Mouse (Mus musculus): Measurements from ENCODE around the gene Tmco4.

Tmco4 gene

GRCm38 (mm10) chr4:139018388-139018787 is 45.7 kb downstream of the Tmco4 start:
- no peak for DNase-seq (ENCODE audit: low read depth, low spot score)

- DNase-seq (ENCODE audit: low read depth, low spot score): no peak
These were observed 46.3 kb downstream of the Tmco4 start for GRCm38 (mm10) chr4:139018976-139019375.

DNA sequence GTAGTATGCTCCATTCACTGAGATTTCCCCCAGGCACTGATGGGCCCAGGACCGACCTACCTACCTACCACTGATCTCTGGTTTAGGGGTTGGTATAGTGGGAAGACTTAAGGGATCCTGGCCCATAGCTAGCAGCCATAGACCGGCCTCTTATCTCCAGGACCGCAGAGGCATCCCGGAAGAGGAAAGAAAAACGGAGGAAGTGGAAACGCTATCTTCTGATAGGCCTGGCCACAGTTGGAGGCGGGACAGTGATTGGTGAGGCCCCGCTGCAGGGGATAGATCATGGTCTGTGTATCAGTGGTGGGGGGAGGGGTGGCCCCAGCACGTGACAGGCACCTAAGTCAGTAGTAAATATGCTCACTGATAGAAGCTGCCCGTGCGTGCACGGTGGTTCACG is 46.7 kb downstream of the Tmco4 start:
- no peak for DNase-seq (ENCODE audit: low read depth, low spot score)

DNA sequence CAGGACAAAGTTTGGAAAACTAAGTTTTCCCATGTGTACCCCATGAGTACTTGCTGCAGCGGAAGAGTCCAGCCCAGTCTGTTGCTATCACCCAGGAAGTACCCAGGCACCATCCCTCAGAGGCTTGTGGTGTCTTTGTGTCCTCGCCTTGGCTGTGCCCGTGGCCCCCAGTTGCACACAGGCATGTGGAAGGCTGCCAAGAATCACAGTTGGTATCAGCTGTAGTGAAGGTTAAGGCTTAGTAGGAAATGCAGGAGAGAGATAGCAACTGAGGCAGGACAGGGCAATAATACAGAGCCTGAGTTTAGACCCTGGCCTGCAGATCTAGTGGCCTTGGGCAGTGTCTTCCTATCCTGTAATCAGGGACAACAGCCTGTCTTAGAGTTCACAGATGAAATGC is 47.7 kb downstream of the Tmco4 start:
- no peak for DNase-seq (ENCODE audit: low read depth, low spot score)

DNA sequence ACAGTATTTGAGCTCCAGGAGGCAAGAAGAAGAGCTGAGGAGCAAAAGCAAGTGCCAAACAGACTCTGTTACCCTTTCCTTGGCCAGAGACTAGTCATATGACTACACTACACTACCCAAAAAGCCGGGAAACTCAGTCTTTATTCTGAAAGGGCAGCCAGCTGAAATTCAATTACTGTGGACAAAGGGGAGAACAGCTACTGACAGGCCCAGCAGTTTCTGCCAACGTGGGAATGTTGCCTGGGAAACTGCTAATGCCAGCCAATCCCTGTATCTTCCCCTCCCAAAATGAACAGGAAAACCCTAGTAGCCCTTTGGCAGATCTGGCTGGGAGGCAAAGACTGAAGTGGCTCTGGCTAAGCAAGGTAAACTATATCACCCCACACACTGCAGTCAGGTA is 51.7 kb downstream of the Tmco4 start:
- DNase-seq (ENCODE audit: low read depth, low spot score): no peak

GRCm38 (mm10) chr4:139030675-139031074 is 58.0 kb downstream of the Tmco4 start:
- no peak for DNase-seq (ENCODE audit: low read depth, low spot score)

GRCm38 (mm10) chr4:139032521-139032920 is 59.8 kb downstream of the Tmco4 start:
- no peak for DNase-seq (ENCODE audit: low read depth, low spot score)

DNA sequence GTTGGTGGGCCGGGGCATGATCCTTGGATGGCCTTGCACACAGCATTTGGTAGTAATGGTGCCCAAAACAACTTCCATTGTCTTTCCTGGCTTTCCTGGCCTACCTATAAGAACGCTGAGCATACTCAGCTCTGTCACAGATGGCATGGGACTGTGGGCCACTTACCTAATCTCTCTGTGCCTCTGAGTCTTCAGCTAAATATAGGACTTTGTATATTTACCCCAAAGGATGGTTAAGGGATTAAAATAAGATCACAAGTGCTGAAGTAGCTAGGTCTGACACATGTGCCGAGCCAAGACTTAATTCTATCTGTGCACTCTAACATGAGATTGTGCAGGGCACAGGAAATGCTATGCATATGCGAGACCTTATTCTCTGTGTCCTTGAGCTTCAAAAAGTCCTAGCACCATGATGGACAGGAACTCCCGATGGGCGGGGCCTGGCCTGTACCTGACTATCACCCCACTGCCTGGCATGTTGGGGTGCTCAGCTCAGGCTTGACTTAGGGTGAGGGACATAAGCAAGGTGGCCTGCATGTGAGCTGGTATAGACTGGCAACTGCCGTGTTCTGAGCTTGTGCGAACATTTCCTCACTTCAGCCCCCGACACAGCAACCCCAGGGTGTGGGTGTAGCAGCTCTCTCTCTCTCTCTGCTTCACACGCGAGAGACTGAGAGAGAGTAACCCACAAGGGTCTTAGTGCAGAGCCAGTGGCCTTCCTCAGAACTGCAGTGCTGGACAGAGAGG is 60.7 kb downstream of the Tmco4 start:
- DNase-seq (ENCODE audit: low read depth, low spot score): no peak

DNA sequence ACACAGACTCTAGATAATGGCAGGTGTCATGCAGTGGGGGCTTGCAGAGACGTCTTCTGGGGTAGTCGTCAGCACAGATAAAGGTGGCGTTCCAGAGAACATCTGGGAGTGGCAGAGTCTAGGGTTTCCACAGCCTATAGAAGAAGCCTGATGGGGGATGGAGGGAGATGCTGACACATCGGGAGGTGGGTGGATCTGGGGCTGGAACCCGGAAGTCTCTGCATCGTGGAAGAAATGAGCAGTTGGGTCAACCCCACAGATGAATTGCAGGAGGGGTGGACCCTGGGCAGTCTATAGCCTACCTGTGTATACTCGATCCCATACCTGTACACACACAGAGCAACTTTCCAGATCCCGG is 61.3 kb downstream of the Tmco4 start:
- no peak for DNase-seq (ENCODE audit: low read depth, low spot score)

DNA sequence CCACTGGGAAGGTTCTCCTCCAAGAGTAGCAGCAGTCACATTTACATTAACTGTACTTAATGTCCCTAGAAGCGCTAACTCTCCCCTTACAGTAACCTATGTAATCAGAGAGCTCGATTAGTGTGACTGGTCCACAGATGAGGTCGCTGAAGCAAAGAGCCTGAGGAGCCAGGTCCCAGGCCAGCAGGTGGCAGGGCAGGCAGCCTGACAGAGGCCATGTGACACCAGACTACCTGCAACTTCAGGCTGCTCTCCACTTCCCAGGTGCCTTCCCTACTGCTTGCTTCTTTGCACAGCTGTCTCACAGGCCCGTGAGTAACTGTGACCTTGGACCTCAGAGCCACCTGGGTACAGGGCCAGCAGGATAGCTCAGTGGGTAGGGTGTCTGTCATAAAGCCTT is 61.9 kb downstream of the Tmco4 start:
- DNase-seq (ENCODE audit: low read depth, low spot score): no peak

DNA sequence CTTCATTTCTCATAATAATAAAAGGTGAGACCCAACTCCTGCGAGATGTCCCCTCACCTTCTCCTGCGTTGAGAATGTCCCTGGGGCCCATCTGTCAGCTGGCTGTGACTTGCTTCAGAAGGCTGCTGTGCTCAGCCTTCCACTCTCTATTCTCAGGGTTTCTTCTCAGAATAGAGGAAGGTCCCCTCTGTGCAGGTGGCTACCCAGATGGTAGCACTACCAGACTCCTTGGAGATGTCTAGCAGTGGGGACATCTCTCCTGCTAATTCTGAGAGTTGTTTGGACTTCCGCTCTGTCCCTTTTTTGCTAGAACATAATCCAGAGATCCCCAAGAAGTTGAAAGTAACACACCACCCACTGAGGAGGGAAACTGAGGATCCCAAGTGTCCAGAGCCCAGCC is 62.3 kb downstream of the Tmco4 start:
- DNase-seq (ENCODE audit: low read depth, low spot score): no peak

- no peak for DNase-seq (ENCODE audit: low read depth, low spot score)
These were observed 63.1 kb downstream of the Tmco4 start for GRCm38 (mm10) chr4:139035799-139036198.

GRCm38 (mm10) chr4:139037795-139038607 is 65.3 kb downstream of the Tmco4 start:
- DNase-seq (ENCODE audit: low read depth, low spot score): no peak

- no peak for DNase-seq (ENCODE audit: low read depth, low spot score)
These were observed 67.6 kb downstream of the Tmco4 start for GRCm38 (mm10) chr4:139040084-139040839.

GRCm38 (mm10) chr4:139042611-139043010 is 69.9 kb downstream of the Tmco4 start:
- no peak for DNase-seq (ENCODE audit: low read depth, low spot score)

- no peak for DNase-seq (ENCODE audit: low read depth, low spot score)
These were observed 70.9 kb downstream of the Tmco4 start for GRCm38 (mm10) chr4:139043600-139043999.

DNA sequence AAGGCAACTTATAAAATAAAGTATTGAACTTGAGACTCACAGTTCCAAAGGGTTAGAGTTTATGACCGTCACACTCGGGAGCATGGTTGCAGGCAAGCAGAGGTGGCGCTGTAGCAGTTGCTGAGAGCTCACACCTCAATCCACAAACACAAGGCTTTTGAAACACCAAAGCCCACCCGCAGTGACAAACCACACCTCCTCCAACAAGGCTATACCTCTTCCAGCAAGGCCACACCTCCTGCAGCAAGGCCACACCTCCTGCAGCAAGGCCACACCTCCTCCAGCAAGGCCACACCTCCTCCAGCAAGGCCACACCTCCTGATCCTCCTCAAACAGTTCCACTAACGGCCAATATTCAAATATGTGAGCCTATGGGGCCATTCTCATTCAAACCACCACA is 71.9 kb downstream of the Tmco4 start:
- no peak for DNase-seq (ENCODE audit: low read depth, low spot score)

DNA sequence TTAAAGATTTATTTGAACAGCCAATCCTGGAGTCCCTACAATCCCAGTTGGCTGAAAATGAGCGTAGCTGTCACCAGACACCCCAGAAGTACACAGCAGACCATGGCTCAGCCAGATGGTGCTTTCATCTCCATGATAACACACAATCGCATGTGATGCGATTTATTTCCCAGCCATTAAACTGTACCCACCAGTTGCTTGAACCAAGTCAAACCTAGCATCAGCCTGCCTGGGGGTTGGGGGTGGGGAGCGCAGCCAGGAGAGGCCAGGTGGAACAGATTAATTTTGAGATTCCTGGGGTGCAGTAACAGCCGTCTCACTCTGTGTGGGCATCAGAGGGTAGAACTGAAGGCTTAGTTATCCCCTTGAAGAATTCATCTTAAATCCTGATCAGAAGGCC is 73.7 kb downstream of the Tmco4 start:
- no peak for DNase-seq (ENCODE audit: low read depth, low spot score)

- no peak for DNase-seq (ENCODE audit: low read depth, low spot score)
These were observed 75.8 kb downstream of the Tmco4 start for GRCm38 (mm10) chr4:139048518-139048917.

- DNase-seq (ENCODE audit: low read depth, low spot score): no peak
These were observed 80.1 kb downstream of the Tmco4 start for GRCm38 (mm10) chr4:139052796-139053195.

DNA sequence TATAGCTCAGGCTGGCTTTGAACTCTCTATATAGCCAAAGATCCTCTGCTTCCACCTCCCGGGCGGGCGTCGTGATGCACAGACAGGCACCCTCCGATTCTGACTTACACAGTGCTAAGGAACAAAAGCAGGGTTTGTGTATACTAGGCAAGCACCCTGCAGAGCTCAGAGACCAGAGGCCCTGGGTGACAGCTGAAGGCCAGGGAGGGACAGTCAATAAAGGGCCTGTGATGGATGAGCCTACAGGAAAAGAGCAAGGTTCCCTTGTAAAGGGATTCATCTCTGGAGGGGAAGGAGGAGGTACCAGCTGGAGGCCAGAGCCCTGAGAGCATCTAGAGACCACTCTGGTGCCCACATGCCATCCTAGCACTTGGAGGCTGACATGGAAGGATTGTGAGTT is 80.7 kb downstream of the Tmco4 start:
- DNase-seq (ENCODE audit: low read depth, low spot score): no peak

- DNase-seq (ENCODE audit: low read depth, low spot score): no peak
These were observed 81.7 kb downstream of the Tmco4 start for GRCm38 (mm10) chr4:139054300-139054923.
